Mouse (Mus musculus): Measurements from ENCODE around the gene Rabgap1. TPM values are rescaled to one million over a fixed set of nuclear protein-coding genes. Genes with fewer than 3 reads are reported as not detected.

Rabgap1 gene
- 66.8 and 70.0 TPM in 2 replicates for polyA plus RNA-seq (2016; fragmentation: Nextera tagmentation; extraction: Ambion mirVana)

DNA sequence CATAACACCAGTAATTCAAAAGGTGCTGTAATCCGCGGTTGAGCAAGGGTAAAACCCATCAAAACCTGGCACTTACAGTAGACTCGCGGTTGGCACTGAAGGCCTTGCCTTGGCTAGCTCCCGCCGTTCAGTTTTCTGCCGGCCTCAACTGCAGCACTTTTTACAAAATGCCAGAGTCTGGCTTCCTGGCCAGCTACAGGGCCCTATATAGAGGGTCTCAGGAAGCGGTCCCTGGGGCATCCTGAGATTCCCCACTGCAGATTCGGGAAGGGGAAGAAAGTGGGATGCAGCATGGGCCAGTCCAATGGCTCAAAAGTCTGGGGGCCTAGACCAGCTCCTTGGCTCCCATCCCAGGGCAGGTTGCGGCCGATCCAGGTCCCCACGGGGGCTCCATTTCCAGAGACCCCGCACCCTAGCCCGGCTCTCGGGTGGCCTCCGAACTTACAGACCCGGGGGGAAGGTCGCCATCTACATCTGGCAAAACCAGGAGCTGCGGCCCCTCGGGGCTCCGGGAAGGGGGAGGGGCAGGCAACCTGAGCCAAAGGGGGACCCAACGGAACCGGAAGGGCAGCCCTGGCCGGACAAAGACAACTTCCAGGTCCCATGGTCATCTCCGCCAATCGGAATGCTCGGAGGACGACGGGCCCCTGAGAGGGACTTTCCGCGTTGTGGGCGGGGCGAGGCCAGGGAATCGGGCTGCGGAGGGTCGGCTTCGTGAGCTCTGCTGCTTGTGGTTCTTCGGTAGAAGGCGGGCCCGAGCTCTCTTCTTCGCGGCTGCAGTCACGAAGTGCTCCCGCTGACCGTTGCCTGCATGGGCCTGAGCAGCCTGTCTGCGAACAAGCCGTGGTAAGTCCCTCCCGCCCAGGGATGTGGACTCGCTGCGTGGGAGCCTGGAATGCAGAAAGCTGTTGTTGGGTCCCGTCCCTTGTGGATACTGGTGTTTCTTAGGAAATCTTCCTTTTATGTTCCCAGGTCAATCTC lies at the start of gene Rabgap1, which contains the start of the genes Zbtb26 and Zbtb6:
Rabgap1 (plus strand) TSS at position 669 of the 981 bp plus-strand sequence.
Zbtb26 (minus strand) TSS at position 525 of the 981 bp plus-strand sequence.
Zbtb6 (minus strand) TSS at position 561 of the 981 bp plus-strand sequence.
- Histone ChIP-seq H3K4me3 (peak within 1 kb of the TSS; percentile 83), H3K4me2 (replicated peaks) (peak within 1 kb of the TSS; percentile 80), H3K27me3 (no peaks in the 10 kb centered on the region), H3K27ac (peak within 1 kb of the TSS; percentile 90), H3K9me3 (replicated peaks) (no peaks in the 10 kb centered on the region), H3K36me3 (no peaks in the 10 kb centered on the region), H3K9ac (peak within 1 kb of the TSS; percentile 90), H3K4me1 (peaks cover 17% of the 10 kb centered on the region)
- peak; percentile 98 for ATAC-seq (ENCODE audit: low FRiP score)
- under 1% methylated on average over 51 of the region's 51 CpGs for WGBS

DNA sequence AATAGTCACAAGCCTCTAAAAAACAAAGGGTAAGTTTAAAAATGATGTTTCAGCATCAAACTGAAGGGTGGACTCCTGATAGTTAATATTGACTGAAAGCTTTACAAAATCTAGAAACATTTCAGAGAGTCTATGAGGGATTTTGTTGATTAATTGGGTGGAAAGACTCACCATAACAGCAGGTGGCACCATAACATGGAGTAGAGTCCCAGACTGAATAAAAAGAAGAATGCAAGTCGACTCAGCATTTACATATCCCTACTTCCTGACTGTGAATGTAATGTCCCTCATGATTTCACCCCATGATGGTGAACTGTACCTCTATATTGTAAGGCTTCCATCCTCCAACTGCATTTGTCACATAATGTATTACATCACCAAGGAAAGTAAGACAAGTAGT lies 47.5 kb upstream of the Rabgap1 start:
- peaks cover 28% of the 10 kb centered on the region for H3K36me3 ChIP-seq
- H3K4me2 ChIP-seq (replicated peaks) = no peak overlapping the region
- no peak overlapping the region for H3K27ac ChIP-seq
- WGBS = 74% methylated on average over 1 of the region's 1 CpGs
- no peak overlapping the region for H3K4me3 ChIP-seq
- no peak overlapping the region for H3K9ac ChIP-seq
- no peaks in the 10 kb centered on the region for H3K27me3 ChIP-seq
- no peak for ATAC-seq (ENCODE audit: low FRiP score)
- no peaks in the 10 kb centered on the region for H3K4me1 ChIP-seq
- no peaks in the 10 kb centered on the region for H3K9me3 ChIP-seq (replicated peaks)

- Histone ChIP-seq H3K4me3 (peak overlapping the region; percentile 99), H3K9ac (peak overlapping the region; percentile 99), H3K36me3 (peaks cover 3% of the 10 kb centered on the region; the same call in 1 of the 2 replicates), H3K4me2 (replicated peaks) (peak overlapping the region; percentile 67), H3K27ac (peak overlapping the region; percentile 98), H3K27me3 (no peaks in the 10 kb centered on the region), H3K4me1 (peaks cover 3% of the 10 kb centered on the region), H3K9me3 (replicated peaks) (no peaks in the 10 kb centered on the region)
- ATAC-seq (ENCODE audit: low FRiP score) = no peak
- 9% methylated on average over 3 of the region's 3 CpGs for WGBS
Measured at GRCm38 (mm10) chr2:37421903-37422302, 21.2 kb upstream of the Rabgap1 start.

- no peaks in the 10 kb centered on the region for H3K27me3 ChIP-seq
- no peaks in the 10 kb centered on the region for H3K9me3 ChIP-seq (replicated peaks)
- H3K4me2 ChIP-seq (replicated peaks) = peak within 1 kb of the TSS; percentile 67
- peaks cover 3% of the 10 kb centered on the region for H3K4me1 ChIP-seq
- peak; percentile 97 for ATAC-seq (ENCODE audit: low FRiP score)
- under 1% methylated on average over 66 of the region's 75 CpGs for WGBS
- peak within 1 kb of the TSS; percentile 99 for H3K9ac ChIP-seq
- peaks cover 3% of the 10 kb centered on the region; the same call in 1 of the 2 replicates for H3K36me3 ChIP-seq
- H3K27ac ChIP-seq = peak within 1 kb of the TSS; percentile 98
- peak within 1 kb of the TSS; percentile 99 for H3K4me3 ChIP-seq
Measured at GRCm38 (mm10) chr2:37422306-37423304, 20.5 kb upstream of the Rabgap1 start, which contains the start of gene Rc3h2. Rc3h2 (minus strand) TSS chr2:37422903.

DNA sequence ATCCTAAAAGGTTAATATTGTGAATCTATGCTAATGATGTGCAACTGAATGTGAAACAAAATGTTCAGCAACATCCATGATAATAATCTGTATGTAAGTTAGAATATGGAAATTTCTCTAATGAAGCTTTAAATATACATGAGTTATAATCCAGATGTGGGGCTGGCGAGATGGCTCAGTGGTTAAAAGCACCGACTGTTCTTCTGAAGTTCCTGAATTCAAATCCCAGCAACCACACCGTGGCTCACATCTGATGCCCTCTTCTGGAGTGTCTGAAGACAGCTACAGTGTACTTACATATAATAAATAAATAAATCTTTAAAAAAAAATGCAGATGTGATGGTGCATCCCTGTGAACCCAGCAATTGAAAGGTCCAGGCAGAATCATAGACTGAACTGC lies 19.4 kb upstream of the Rabgap1 start:
- Histone ChIP-seq H3K27me3 (no peaks in the 10 kb centered on the region), H3K27ac (no peak overlapping the region), H3K4me2 (replicated peaks) (no peak overlapping the region), H3K36me3 (peaks cover 6% of the 10 kb centered on the region; the same call in 1 of the 2 replicates), H3K4me3 (no peak overlapping the region), H3K4me1 (peaks cover 3% of the 10 kb centered on the region), H3K9me3 (replicated peaks) (no peaks in the 10 kb centered on the region), H3K9ac (no peak overlapping the region)
- ATAC-seq (ENCODE audit: low FRiP score) = no peak
- 61% methylated on average over 3 of the region's 3 CpGs for WGBS

DNA sequence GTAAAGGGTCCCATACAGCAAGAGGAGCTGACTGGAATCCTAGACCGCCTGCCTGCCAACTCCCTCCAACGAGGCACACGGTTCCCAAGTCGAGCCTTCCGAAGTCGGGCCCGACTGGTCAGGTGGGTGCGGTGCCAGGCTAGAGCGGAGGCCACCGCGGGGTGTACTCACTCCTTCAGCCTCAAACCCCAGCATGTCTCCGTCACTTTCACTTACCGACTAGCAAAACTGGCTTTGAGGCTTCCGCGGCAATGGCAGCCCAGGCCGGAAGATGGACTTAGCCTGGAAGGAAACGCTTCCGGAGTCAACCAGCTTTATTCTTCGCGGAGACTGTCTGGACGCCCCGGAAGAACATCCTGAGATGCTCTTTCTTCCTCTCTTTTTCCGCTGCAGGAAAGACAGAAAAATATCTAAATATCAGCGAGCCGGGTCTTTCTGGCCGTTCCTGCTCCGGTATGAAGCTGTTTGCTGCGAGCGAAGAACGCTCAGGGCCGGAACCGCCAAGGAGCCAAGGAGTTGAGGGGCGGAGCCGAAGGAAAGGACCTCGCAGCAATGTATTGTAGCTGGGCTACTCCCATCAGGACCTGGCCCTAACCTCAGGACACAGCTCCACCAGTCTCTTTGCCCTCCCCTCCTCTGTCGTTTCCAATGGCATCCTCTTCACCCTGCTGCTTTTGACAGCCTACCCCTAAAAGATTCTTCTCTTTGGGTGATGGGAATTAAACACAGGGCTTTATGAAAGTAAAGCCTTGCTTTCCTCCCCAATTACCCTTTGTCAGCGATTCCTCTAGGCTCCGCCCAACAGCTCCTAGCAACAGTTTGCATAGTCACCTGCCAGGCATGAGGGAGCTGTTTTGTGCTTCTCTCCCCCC lies 12.2 kb upstream of the Rabgap1 start:
- ATAC-seq (ENCODE audit: low FRiP score) = peak; percentile 97
- Histone ChIP-seq H3K36me3 (peaks cover 9% of the 10 kb centered on the region; the same call in 1 of the 2 replicates), H3K4me2 (replicated peaks) (peak overlapping the region; percentile 86), H3K9me3 (replicated peaks) (no peaks in the 10 kb centered on the region), H3K4me3 (peak overlapping the region; percentile 60), H3K27me3 (no peaks in the 10 kb centered on the region), H3K27ac (peak overlapping the region; percentile 96), H3K4me1 (peaks cover 11% of the 10 kb centered on the region), H3K9ac (peak overlapping the region; percentile 76)
- WGBS = under 1% methylated on average over 38 of the region's 38 CpGs

DNA sequence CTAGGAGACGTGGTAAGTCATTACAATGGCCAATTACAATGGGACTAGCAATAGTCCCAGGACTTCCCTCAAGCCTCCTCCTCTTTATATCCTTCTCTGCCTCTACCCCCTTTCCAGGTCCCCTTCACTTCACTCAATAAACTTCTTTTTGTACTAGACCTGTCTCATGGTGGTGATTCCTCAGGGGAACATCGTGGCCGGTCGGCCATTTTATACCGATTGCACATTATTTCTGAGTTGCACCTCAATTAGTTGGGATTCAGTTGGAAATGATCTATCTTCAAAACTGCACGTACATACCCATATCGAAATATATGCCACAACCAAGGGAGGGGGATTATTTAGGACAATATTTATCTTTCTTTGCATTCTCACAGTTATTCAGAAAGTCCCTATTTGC lies 11.5 kb upstream of the Rabgap1 start:
- 25% methylated on average over 7 of the region's 7 CpGs for WGBS

DNA sequence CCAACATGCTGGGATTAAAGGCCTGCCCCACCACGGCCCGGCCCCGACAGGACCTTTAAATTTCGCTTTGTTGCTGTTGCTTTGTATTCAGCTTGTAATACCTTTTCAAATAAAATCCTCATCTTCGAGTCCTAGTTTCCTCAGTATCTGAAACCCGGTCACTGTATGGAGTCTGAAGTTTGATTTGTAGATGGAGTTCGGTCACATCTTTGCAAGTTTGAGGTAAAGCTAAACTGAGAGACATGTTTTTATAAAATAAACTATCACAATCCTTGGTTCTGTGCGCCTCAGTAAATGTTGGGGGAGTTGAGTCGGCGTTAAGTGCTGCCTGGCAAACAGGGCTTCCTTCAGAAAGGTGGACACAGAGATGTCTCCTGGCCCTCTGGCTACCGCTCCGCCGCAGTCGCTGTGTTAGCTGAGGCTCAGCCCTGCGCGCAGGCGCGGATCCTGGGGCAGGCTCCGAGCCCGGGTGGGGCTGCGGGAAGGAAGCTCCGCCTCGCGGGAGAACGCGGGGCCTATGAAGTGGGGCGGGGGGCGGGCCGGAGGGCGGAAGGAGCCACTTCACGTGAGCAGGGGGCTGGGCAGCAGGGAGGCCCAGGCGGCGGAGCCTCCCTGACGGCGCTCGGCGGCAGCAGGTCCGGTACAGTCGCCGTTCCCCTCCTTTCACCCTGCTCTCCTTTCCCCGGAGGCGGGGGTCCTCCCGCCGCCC lies 8.7 kb downstream of the Rabgap1 start:
- H3K4me3 ChIP-seq = peak overlapping the region; percentile 95
- H3K27me3 ChIP-seq = no peaks in the 10 kb centered on the region
- 11% methylated on average over 31 of the region's 44 CpGs for WGBS
- peaks cover 13% of the 10 kb centered on the region for H3K4me1 ChIP-seq
- peak overlapping the region; percentile 89 for H3K27ac ChIP-seq
- no peaks in the 10 kb centered on the region for H3K36me3 ChIP-seq
- H3K9me3 ChIP-seq (replicated peaks) = no peaks in the 10 kb centered on the region
- peak overlapping the region; percentile 96 for H3K9ac ChIP-seq
- H3K4me2 ChIP-seq (replicated peaks) = peak overlapping the region; percentile 91
- ATAC-seq (ENCODE audit: low FRiP score) = peak; percentile 98

More for the DNA sequence above, 11.5 kb upstream of the Rabgap1 start:
- H3K9me3 ChIP-seq (replicated peaks) = no peaks in the 10 kb centered on the region
- peak overlapping the region; percentile 60 for H3K4me3 ChIP-seq
- peaks cover 10% of the 10 kb centered on the region; the same call in 1 of the 2 replicates for H3K36me3 ChIP-seq
- peak; percentile 30 for ATAC-seq (ENCODE audit: low FRiP score)
- peak overlapping the region; percentile 96 for H3K27ac ChIP-seq
- H3K4me2 ChIP-seq (replicated peaks) = peak overlapping the region; percentile 86
- peak overlapping the region; percentile 76; the same call in 1 of the 2 replicates for H3K9ac ChIP-seq
- peaks cover 11% of the 10 kb centered on the region for H3K4me1 ChIP-seq
- H3K27me3 ChIP-seq = no peaks in the 10 kb centered on the region

DNA sequence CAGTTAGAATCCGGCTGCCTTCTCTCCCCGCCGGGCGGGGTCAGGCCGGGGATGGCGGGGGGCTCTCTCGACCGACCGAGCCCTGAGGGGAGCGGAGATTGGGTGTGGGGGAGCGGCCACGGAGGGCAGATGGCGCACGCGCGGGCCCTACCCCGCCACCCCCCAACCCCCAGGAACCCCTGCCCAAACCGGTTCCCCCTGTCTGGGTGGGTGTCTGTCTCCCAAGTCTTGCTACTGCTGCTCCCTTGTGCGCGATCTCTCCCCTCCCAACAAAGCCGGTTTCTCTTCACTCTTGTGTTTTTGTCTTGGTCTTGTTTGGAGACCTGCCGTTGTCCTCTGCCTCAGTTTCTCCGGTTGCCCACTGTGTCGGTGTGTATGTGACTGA lies 9.3 kb downstream of the Rabgap1 start:
- Histone ChIP-seq H3K9me3 (replicated peaks) (no peaks in the 10 kb centered on the region), H3K36me3 (no peaks in the 10 kb centered on the region), H3K4me2 (replicated peaks) (peak overlapping the region; percentile 91), H3K27ac (peak overlapping the region; percentile 89), H3K4me3 (peak overlapping the region; percentile 95), H3K4me1 (peaks cover 13% of the 10 kb centered on the region), H3K27me3 (no peaks in the 10 kb centered on the region), H3K9ac (peak overlapping the region; percentile 96)
- 0% methylated on average over 6 of the region's 24 CpGs for WGBS
- ATAC-seq (ENCODE audit: low FRiP score) = peak; percentile 91

DNA sequence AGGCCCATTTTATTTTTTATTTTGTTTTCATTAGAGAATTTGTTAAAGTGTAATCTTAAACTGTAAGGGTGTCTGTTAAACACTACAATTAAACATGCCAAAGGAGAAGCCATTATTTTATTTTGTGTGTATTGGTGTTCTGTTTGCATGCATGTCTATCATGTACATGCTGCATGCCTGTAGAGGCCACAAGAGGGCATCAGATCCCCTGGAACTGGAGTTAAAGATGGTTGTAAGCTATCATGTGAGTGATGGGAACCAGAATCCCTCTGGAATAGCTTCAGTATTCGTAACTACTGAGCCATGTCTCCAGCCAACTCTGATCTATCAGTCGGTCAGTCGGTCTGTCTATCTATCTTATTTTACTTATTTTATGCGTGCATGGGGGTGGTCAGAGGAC lies 17.6 kb downstream of the Rabgap1 start:
- Histone ChIP-seq H3K27me3 (no peaks in the 10 kb centered on the region), H3K4me2 (replicated peaks) (no peak overlapping the region), H3K27ac (no peak overlapping the region), H3K36me3 (no peaks in the 10 kb centered on the region), H3K4me3 (no peak overlapping the region), H3K9me3 (replicated peaks) (no peaks in the 10 kb centered on the region), H3K4me1 (no peaks in the 10 kb centered on the region), H3K9ac (no peak overlapping the region)
- WGBS = 96% methylated on average over 4 of the region's 4 CpGs
- no peak for ATAC-seq (ENCODE audit: low FRiP score)

Data from hindbrain, embryonic 12.5 days (tissue).